Mouse (Mus musculus) skeletal muscle tissue, adult 2 months (tissue): ENCODE data around the gene Rpl19.
A peak's percentile ranks its signal among the peaks of the same experiment; 100 is the strongest.

Experiments used
- DNase-seq: peaks from one replicate; pipeline ENCODE4 v3.0.0-alpha.2; 2012; ENCODE audit warnings: low read depth, low spot score

Rpl19 gene

GRCm38 (mm10) chr11:98052129-98052988 is 25.8 kb downstream of the Rpl19 start:
- no peak for DNase-seq

- no peak for DNase-seq
Observed at GRCm38 (mm10) chr11:98052989-98053834, 26.7 kb downstream of the Rpl19 start, which contains the start of gene Stac2. Gene Stac2, minus strand, starts transcription at chr11:98053462.

- no peak for DNase-seq
Observed at GRCm38 (mm10) chr11:98057466-98057865, 31.0 kb downstream of the Rpl19 start.

GRCm38 (mm10) chr11:98057998-98058397 is 31.5 kb downstream of the Rpl19 start:
- DNase-seq: no peak

GRCm38 (mm10) chr11:98059662-98060061 is 33.2 kb downstream of the Rpl19 start:
- DNase-seq: peak; percentile 42

- no peak for DNase-seq
Observed at GRCm38 (mm10) chr11:98060104-98060692, 33.7 kb downstream of the Rpl19 start.

- DNase-seq: no peak
Observed at GRCm38 (mm10) chr11:98061441-98061840, 34.9 kb downstream of the Rpl19 start.

GRCm38 (mm10) chr11:98061904-98062562 is 35.5 kb downstream of the Rpl19 start:
- DNase-seq: no peak

GRCm38 (mm10) chr11:98066201-98066600 is 39.7 kb downstream of the Rpl19 start:
- no peak for DNase-seq

- DNase-seq: no peak
Observed at GRCm38 (mm10) chr11:98067255-98067654, 40.7 kb downstream of the Rpl19 start.

- no peak for DNase-seq
Observed at GRCm38 (mm10) chr11:98073442-98073841, 46.9 kb downstream of the Rpl19 start.

- peak; percentile 71 for DNase-seq
Observed at GRCm38 (mm10) chr11:98075195-98075808, 48.8 kb downstream of the Rpl19 start.

- DNase-seq: peak; percentile 70
Observed at GRCm38 (mm10) chr11:98077086-98077485, 50.6 kb downstream of the Rpl19 start.
